Mouse (Mus musculus): Measurements from ENCODE around the gene Ina. TPM values are rescaled to one million over a fixed set of nuclear protein-coding genes. Genes with fewer than 3 reads are reported as not detected.

The Ina gene
- polyA plus RNA-seq, 1 experiment from 2014 or later = 0.41 TPM

DNA sequence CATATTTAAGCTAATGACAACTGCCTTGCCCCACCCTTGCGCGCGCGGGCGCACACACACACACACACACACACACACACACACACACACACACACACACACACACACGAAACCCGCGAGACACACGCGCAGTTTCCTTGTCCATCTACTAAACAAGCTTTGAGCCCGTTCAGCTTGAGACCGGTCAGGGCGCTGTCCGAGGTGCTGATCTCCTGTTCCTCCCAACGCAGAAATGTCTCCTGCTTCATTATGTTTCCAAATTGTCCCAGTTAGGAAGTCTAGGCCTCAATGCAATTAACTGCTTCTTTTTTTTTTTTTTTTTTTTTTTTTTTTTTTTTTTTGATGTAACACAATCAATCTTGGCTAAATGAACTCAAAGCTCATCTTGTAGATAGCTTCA is 2.0 kb downstream of the Ina start:
- ATAC-seq (ENCODE audit: low FRiP score, low TSS enrichment) = no peak
- Histone ChIP-seq H3K36me3 (ENCODE audit: control insufficient read depth, insufficient read depth, low read length) (no peaks in the 10 kb centered on the region), H3K27ac (ENCODE audit: low read depth, low read length) (no peak overlapping the region), H3K4me1 (ENCODE audit: control insufficient read depth, insufficient read depth, low read length) (peaks cover 9% of the 10 kb centered on the region), H3K9ac (ENCODE audit: low read depth, low read length) (no peak overlapping the region), H3K9me3 (ENCODE audit: control insufficient read depth, low read length) (no peaks in the 10 kb centered on the region), H3K4me3 (ENCODE audit: low read length) (no peak overlapping the region), H3K27me3 (ENCODE audit: control insufficient read depth, insufficient read depth, low read length) (peaks cover 53% of the 10 kb centered on the region), H3K4me2 (replicated peaks; ENCODE audit: low read depth, low read length) (no peak overlapping the region)
- under 1% methylated on average over 15 of the region's 15 CpGs for WGBS

DNA sequence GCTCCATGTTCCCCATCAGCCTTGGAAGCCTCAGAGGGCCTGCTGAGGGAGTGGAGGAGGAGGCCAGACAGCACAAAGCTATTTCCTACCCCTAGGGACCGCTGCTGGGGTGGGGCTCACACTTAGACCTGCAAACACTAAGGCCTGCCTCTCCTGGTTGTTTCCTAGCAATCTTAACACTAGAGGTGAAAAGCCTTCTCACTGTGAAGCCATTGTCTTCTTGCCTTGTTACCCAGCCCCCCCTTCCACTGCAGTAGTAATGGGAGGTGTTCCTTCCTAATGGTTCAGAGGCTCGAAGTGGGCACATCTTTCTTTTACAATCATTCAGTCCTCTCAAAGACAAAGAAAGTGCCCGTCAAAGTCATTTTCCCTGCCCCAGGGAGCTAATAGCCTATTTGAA is 3.3 kb downstream of the Ina start:
- Histone ChIP-seq H3K4me1 (ENCODE audit: control insufficient read depth, insufficient read depth, low read length) (peaks cover 9% of the 10 kb centered on the region), H3K27ac (ENCODE audit: low read depth, low read length) (no peak overlapping the region), H3K4me2 (replicated peaks; ENCODE audit: low read depth, low read length) (no peak overlapping the region), H3K27me3 (ENCODE audit: control insufficient read depth, insufficient read depth, low read length) (peaks cover 48% of the 10 kb centered on the region), H3K9ac (ENCODE audit: low read depth, low read length) (no peak overlapping the region), H3K4me3 (ENCODE audit: low read length) (no peak overlapping the region), H3K9me3 (ENCODE audit: control insufficient read depth, low read length) (no peaks in the 10 kb centered on the region), H3K36me3 (ENCODE audit: control insufficient read depth, insufficient read depth, low read length) (no peaks in the 10 kb centered on the region)
- no peak for ATAC-seq (ENCODE audit: low FRiP score, low TSS enrichment)
- 5% methylated on average over 3 of the region's 3 CpGs for WGBS

DNA sequence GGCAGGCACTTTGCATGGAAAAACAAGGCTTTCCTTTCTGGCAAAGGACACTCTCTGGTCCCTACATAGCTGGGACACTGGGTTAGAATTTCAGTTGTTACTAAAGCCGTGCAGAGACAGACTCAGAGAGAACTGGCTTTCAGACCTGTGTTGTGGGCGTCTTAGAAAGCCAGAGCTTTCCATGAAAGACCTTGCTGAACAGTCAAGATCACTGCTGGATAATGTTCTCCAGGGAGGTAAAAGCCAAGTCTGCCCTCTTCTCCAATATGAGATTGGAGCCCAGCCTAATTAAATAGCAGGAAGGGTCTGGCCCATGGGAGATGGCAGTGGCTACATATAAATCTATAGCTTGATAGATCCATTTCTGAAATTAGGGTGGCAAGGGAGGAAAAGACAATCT is 3.8 kb downstream of the Ina start:
- H3K4me2 ChIP-seq (replicated peaks; ENCODE audit: low read depth, low read length) = no peak overlapping the region
- H3K27ac ChIP-seq (ENCODE audit: low read depth, low read length) = no peak overlapping the region
- 27% methylated on average over 2 of the region's 2 CpGs for WGBS
- no peak for ATAC-seq (ENCODE audit: low FRiP score, low TSS enrichment)
- no peak overlapping the region for H3K9ac ChIP-seq (ENCODE audit: low read depth, low read length)
- no peaks in the 10 kb centered on the region for H3K9me3 ChIP-seq (ENCODE audit: control insufficient read depth, low read length)
- H3K27me3 ChIP-seq (ENCODE audit: control insufficient read depth, insufficient read depth, low read length) = peaks cover 43% of the 10 kb centered on the region
- H3K4me3 ChIP-seq (ENCODE audit: low read length) = no peak overlapping the region
- no peaks in the 10 kb centered on the region for H3K36me3 ChIP-seq (ENCODE audit: control insufficient read depth, insufficient read depth, low read length)
- H3K4me1 ChIP-seq (ENCODE audit: control insufficient read depth, insufficient read depth, low read length) = peaks cover 9% of the 10 kb centered on the region

DNA sequence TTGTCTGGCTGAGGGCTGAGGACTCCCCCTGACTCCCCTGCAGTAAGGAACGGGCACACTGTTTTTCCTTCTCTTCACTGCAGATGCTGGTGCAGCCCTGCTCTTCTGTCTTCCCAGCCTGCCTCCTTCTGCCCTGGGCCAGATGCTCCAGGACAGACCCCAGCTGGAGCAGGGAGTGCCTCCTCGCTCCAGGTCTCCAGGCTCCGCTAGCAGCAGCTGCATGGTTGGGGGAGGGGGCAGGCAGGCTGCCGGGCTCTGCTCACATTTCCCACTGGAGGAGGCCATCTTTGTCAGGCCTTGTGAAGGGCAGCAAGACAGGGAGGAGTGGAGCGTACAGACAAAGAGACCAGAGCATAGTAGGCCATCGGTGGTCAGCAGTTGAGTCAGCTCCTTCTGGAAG is 4.8 kb downstream of the Ina start:
- Histone ChIP-seq H3K4me1 (ENCODE audit: control insufficient read depth, insufficient read depth, low read length) (peaks cover 6% of the 10 kb centered on the region), H3K4me2 (replicated peaks; ENCODE audit: low read depth, low read length) (no peak overlapping the region), H3K27ac (ENCODE audit: low read depth, low read length) (no peak overlapping the region), H3K4me3 (ENCODE audit: low read length) (no peak overlapping the region), H3K9ac (ENCODE audit: low read depth, low read length) (no peak overlapping the region), H3K9me3 (ENCODE audit: control insufficient read depth, low read length) (no peaks in the 10 kb centered on the region), H3K27me3 (ENCODE audit: control insufficient read depth, insufficient read depth, low read length) (peaks cover 33% of the 10 kb centered on the region), H3K36me3 (ENCODE audit: control insufficient read depth, insufficient read depth, low read length) (no peaks in the 10 kb centered on the region)
- ATAC-seq (ENCODE audit: low FRiP score, low TSS enrichment) = no peak; the same call in 1 of the 2 replicates
- WGBS = 22% methylated on average over 6 of the region's 6 CpGs

DNA sequence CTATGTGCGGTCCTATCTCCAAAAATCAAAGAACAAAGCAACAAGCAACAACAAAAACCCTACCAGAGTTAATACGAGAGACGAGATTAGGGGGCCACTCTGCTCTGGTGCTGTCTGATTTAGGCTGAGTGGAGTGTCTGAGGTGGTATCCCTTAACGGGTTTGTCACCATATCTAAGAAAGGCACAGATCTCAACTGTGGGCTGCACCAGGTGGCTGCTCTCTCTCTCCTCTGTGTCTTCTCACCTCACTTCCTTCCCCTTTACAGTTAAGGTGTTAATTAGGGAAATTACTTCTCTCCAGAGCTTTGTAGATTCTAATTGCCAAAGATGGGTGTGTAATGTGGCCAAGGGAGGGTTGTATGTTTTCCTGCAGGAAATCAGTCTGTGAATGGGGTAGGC is 8.2 kb downstream of the Ina start:
- H3K27me3 ChIP-seq (ENCODE audit: control insufficient read depth, insufficient read depth, low read length) = peaks cover 5% of the 10 kb centered on the region; the same call in 1 of the 2 replicates
- no peaks in the 10 kb centered on the region for H3K4me1 ChIP-seq (ENCODE audit: control insufficient read depth, insufficient read depth, low read length)
- H3K36me3 ChIP-seq (ENCODE audit: control insufficient read depth, insufficient read depth, low read length) = no peaks in the 10 kb centered on the region
- no peak overlapping the region for H3K4me2 ChIP-seq (replicated peaks; ENCODE audit: low read depth, low read length)
- H3K9ac ChIP-seq (ENCODE audit: low read depth, low read length) = no peak overlapping the region
- no peaks in the 10 kb centered on the region for H3K9me3 ChIP-seq (ENCODE audit: control insufficient read depth, low read length)
- no peak overlapping the region for H3K4me3 ChIP-seq (ENCODE audit: low read length)
- H3K27ac ChIP-seq (ENCODE audit: low read depth, low read length) = no peak overlapping the region
- no peak for ATAC-seq (ENCODE audit: low FRiP score, low TSS enrichment)
- 71% methylated on average over 4 of the region's 4 CpGs for WGBS

DNA sequence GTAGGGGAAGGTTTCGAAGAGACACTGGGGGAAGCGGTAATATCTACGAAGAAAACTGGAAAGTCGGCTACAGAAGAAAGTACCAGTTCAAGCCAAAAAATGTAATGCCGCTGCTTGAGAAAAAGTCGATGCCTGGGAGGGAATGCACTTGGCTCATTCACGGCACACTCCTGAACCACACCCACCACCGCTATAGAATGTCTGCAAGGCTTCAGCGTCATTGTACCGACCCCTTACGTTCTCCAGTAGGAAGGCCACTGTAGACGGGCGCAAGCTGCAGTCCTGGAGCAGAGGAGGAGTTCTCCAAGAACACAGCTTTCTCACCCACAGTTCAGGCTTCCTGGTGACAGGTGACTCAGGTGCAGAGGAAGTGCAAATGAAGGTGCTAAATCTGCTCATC is 9.0 kb downstream of the Ina start:
- Histone ChIP-seq H3K9me3 (ENCODE audit: control insufficient read depth, low read length) (no peaks in the 10 kb centered on the region), H3K4me2 (replicated peaks; ENCODE audit: low read depth, low read length) (no peak overlapping the region), H3K4me3 (ENCODE audit: low read length) (no peak overlapping the region), H3K4me1 (ENCODE audit: control insufficient read depth, insufficient read depth, low read length) (no peaks in the 10 kb centered on the region), H3K27me3 (ENCODE audit: control insufficient read depth, insufficient read depth, low read length) (no peaks in the 10 kb centered on the region), H3K36me3 (ENCODE audit: control insufficient read depth, insufficient read depth, low read length) (no peaks in the 10 kb centered on the region), H3K9ac (ENCODE audit: low read depth, low read length) (no peak overlapping the region), H3K27ac (ENCODE audit: low read depth, low read length) (no peak overlapping the region)
- WGBS = 85% methylated on average over 13 of the region's 13 CpGs
- ATAC-seq (ENCODE audit: low FRiP score, low TSS enrichment) = no peak

DNA sequence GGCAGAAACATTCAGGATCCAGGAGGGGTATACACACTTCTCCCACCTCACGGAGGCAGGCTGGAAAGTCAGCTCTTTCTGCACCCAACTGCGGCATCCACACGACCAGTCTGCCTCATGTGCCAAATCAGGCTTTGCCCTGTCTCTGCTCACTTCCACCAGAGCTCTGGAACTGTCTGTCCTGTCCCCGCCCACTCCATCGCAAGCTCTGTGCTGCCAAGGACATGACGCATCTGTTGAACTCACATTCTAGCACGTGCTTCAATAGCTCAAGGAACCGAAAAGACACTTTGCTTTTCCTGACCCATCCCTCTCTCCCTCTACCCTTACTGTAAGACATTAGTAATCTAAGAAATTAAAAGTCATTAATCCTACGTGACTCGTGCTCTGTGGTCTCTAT is 10.5 kb downstream of the Ina start:
- Histone ChIP-seq H3K4me1 (ENCODE audit: control insufficient read depth, insufficient read depth, low read length) (no peaks in the 10 kb centered on the region), H3K27ac (ENCODE audit: low read depth, low read length) (no peak overlapping the region), H3K27me3 (ENCODE audit: control insufficient read depth, insufficient read depth, low read length) (no peaks in the 10 kb centered on the region), H3K9ac (ENCODE audit: low read depth, low read length) (no peak overlapping the region), H3K9me3 (ENCODE audit: control insufficient read depth, low read length) (no peaks in the 10 kb centered on the region), H3K4me2 (replicated peaks; ENCODE audit: low read depth, low read length) (no peak overlapping the region), H3K36me3 (ENCODE audit: control insufficient read depth, insufficient read depth, low read length) (no peaks in the 10 kb centered on the region), H3K4me3 (ENCODE audit: low read length) (no peak overlapping the region)
- ATAC-seq (ENCODE audit: low FRiP score, low TSS enrichment) = no peak
- 84% methylated on average over 10 of the region's 10 CpGs for WGBS

DNA sequence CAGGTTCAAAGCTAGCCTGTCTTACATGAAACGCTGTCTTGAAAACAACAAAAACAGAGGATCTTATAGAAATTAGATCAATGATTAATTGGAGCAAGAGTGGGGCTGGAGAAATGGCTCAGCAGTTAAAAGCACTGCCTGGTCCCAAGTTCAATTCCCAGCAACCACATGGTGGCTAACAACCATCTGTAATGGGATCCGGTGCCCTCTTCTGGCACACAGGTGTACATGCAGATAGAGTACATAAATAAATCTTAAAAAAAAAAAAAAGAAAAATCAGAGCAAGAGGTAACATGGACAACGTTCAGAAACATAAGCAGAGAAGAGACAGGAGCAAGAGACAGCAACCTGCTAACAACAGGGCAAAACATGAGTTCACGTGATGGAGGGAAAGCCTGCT is 12.0 kb downstream of the Ina start:
- Histone ChIP-seq H3K27me3 (ENCODE audit: control insufficient read depth, insufficient read depth, low read length) (no peaks in the 10 kb centered on the region), H3K4me2 (replicated peaks; ENCODE audit: low read depth, low read length) (no peak overlapping the region), H3K9ac (ENCODE audit: low read depth, low read length) (no peak overlapping the region), H3K36me3 (ENCODE audit: control insufficient read depth, insufficient read depth, low read length) (no peaks in the 10 kb centered on the region), H3K9me3 (ENCODE audit: control insufficient read depth, low read length) (no peaks in the 10 kb centered on the region), H3K27ac (ENCODE audit: low read depth, low read length) (no peak overlapping the region), H3K4me1 (ENCODE audit: control insufficient read depth, insufficient read depth, low read length) (no peaks in the 10 kb centered on the region), H3K4me3 (ENCODE audit: low read length) (no peak overlapping the region)
- WGBS = 82% methylated on average over 4 of the region's 4 CpGs
- ATAC-seq (ENCODE audit: low FRiP score, low TSS enrichment) = no peak

DNA sequence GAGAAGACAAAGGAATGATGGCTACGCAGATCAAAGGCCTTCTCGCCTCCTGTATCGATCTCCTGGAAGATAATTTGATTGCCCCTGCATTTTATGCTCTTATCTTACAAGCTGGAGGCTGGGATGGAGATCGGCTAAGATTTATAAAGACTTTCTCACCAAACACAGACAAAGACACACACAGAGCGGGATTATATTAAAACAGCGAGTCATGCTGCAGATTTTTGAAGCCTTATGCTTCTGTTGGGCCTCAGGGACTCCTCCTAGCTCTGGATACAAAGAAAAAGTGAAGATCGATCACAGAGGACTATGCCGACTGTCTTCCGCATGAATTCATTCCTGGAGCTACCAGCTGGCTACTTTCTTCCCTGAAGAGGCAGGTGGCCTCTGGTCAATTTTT is 15.3 kb downstream of the Ina start:
- WGBS = 74% methylated on average over 9 of the region's 9 CpGs

DNA sequence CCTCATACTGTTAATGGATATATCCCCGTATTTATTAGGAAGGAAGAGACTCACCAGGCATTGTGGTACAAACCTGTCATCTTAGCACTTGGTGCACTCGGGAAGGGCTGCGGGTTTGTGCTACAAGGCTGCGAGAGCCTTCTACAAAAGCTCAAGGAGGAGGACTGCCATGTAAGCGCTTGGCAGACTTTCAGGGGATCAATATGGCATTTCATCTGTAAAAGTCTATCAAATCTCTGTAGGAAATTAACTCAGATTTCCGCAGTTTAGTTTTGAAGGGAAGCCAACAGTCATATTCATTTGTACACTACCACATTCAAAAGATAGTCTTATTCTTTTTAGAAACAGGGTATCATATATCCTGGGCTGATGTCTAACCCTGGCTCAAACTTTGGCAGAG is 17.3 kb downstream of the Ina start:
- WGBS = 93% methylated on average over 6 of the region's 6 CpGs
- no peaks in the 10 kb centered on the region for H3K4me1 ChIP-seq (ENCODE audit: control insufficient read depth, insufficient read depth, low read length)

More for the DNA sequence above, 15.3 kb downstream of the Ina start:
- H3K9ac ChIP-seq (ENCODE audit: low read depth, low read length) = no peak overlapping the region
- H3K9me3 ChIP-seq (ENCODE audit: control insufficient read depth, low read length) = no peaks in the 10 kb centered on the region
- no peak overlapping the region for H3K4me2 ChIP-seq (replicated peaks; ENCODE audit: low read depth, low read length)
- H3K4me3 ChIP-seq (ENCODE audit: low read length) = no peak overlapping the region
- ATAC-seq (ENCODE audit: low FRiP score, low TSS enrichment) = no peak
- peaks cover 18% of the 10 kb centered on the region; the same call in 1 of the 2 replicates for H3K36me3 ChIP-seq (ENCODE audit: control insufficient read depth, insufficient read depth, low read length)
- H3K4me1 ChIP-seq (ENCODE audit: control insufficient read depth, insufficient read depth, low read length) = no peaks in the 10 kb centered on the region
- no peak overlapping the region for H3K27ac ChIP-seq (ENCODE audit: low read depth, low read length)
- H3K27me3 ChIP-seq (ENCODE audit: control insufficient read depth, insufficient read depth, low read length) = no peaks in the 10 kb centered on the region

More for the DNA sequence above, 17.3 kb downstream of the Ina start:
- H3K27ac ChIP-seq (ENCODE audit: low read depth, low read length) = no peak overlapping the region
- H3K9ac ChIP-seq (ENCODE audit: low read depth, low read length) = no peak overlapping the region
- no peak for ATAC-seq (ENCODE audit: low FRiP score, low TSS enrichment)
- H3K27me3 ChIP-seq (ENCODE audit: control insufficient read depth, insufficient read depth, low read length) = no peaks in the 10 kb centered on the region
- no peak overlapping the region for H3K4me3 ChIP-seq (ENCODE audit: low read length)
- H3K4me2 ChIP-seq (replicated peaks; ENCODE audit: low read depth, low read length) = no peak overlapping the region
- H3K36me3 ChIP-seq (ENCODE audit: control insufficient read depth, insufficient read depth, low read length) = peaks cover 31% of the 10 kb centered on the region; the same call in 1 of the 2 replicates
- no peaks in the 10 kb centered on the region for H3K9me3 ChIP-seq (ENCODE audit: control insufficient read depth, low read length)

Data from kidney, embryonic 14.5 days (tissue).